Mouse (Mus musculus) embryonic fibroblast, embryonic 13.5 days (primary cell): ENCODE measurements around the gene Unc13d.

ENCODE experiments used
- CTCF ChIP-seq: IDR thresholded peaks from 2 replicates; pipeline ENCODE4 v1.5.1; 2011; ENCODE audit warnings: mild to moderate bottlenecking, control low read depth, low read length, moderate library complexity, borderline replicate concordance; ENCODE audit not compliant: insufficient read depth
- POLR2A ChIP-seq: IDR thresholded peaks from 2 replicates; pipeline ENCODE4 v1.6.1; 2011; ENCODE audit warnings: low read depth, mild to moderate bottlenecking, control low read depth, low read length, moderate library complexity

- TF ChIP-seq POLR2A: no peak
- no peak for TF ChIP-seq CTCF
These were observed 25.8 kb upstream of the Unc13d start for GRCm38 (mm10) chr11:116103572-116103971.
